Mouse (Mus musculus): ENCODE data around the gene Osbpl10.

GRCm38 (mm10) chr9:114964093-114964492 is 14.3 kb upstream of the Osbpl10 start:
- TF ChIP-seq POLR2A (IDR thresholded peaks at IDR 0.05; ENCODE audit: borderline replicate concordance, control insufficient read depth, low read depth, low read length) (no peak), CTCF (IDR thresholded peaks at IDR 0.05; ENCODE audit: control insufficient read depth, insufficient read depth, low read length) (no peak)

Measured in bone marrow, adult 2 months (tissue).